Mouse (Mus musculus): Measurements from ENCODE around the gene Aqp8.

DNA sequence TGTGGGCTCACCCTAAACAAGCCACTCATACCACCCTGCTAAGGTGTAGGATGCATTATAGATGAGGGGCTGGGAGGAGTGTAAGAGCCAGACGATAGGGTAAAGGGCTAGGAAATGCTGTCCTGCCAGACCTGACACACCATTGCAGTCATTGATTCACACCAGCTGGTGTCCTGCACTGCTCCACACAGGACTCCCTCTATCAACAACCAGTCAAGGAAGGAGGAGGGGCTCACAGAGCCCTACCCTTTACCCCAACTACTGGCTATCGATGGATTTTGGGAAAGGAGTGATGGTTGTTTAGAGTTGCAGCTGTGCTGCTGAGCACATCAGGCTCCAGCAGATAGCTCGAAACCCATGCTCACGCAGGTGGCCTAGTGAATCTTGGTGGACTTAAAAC, 45.3 kb upstream of the Aqp8 start:
- no peak for TF ChIP-seq GATA1 (IDR thresholded peaks at IDR 0.05; ENCODE audit: borderline replicate concordance, low read length)
- TF ChIP-seq FLI1 (IDR thresholded peaks at IDR 0.05; ENCODE audit: low read length) = no peak

Data from megakaryocyte, embryonic 14.5 days (primary cell).